Mouse (Mus musculus) heart, embryonic 13.5 days (tissue): ENCODE measurements at regions not wholly inside any gene's neighbourhood (a gene's known extent, or its start where the extent isn't known, plus 50 kb on each side); places are given as distances from the start of the nearest gene placed in this dataset.

Experiments used
- ATAC-seq: fragments of 200-750 bp; cut with Nextera tagmentation; 2 replicates; pipeline ENCODE4 v1.8.0; 2017; ENCODE audit warnings: moderate TSS enrichment; ENCODE audit not compliant: insufficient number of reproducible peaks, low FRiP score, low TSS enrichment; ENCODE audit errors: extremely low read depth
- H3K27ac ChIP-seq: fragments of 300-500 bp; sonication (generic); replicated peaks from 2 replicates; pipeline ENCODE4 v1.5.1; 2015; ENCODE audit warnings: moderate library complexity, mild to moderate bottlenecking, inconsistent platforms
- H3K27me3 ChIP-seq: fragments of 300-500 bp; sonication (generic); replicated peaks from 2 replicates; pipeline ENCODE4 v1.6.1; 2015; ENCODE audit warnings: mild to moderate bottlenecking, inconsistent platforms
- H3K36me3 ChIP-seq: fragments of 300-500 bp; sonication (generic); 2 replicates; pipeline ENCODE4 v1.6.1; 2015; ENCODE audit warnings: mild to moderate bottlenecking, inconsistent platforms
- H3K4me1 ChIP-seq: fragments of 300-500 bp; sonication (generic); 2 replicates; pipeline ENCODE4 v1.6.1; 2015; ENCODE audit warnings: inconsistent platforms
- H3K4me2 ChIP-seq: fragments of 300-500 bp; sonication (generic); 2 replicates; pipeline ENCODE4 v1.6.1; 2015; ENCODE audit warnings: inconsistent platforms, mild to moderate bottlenecking, moderate library complexity
- H3K4me3 ChIP-seq: fragments of 300-500 bp; sonication (generic); 2 replicates; pipeline ENCODE4 v1.5.1; 2015; ENCODE audit warnings: moderate library complexity, mild to moderate bottlenecking, inconsistent platforms
- H3K9ac ChIP-seq: fragments of 300-500 bp; sonication (generic); 2 replicates; pipeline ENCODE4 v1.6.1; 2015; ENCODE audit warnings: inconsistent platforms, mild to moderate bottlenecking, moderate library complexity
- H3K9me3 ChIP-seq: fragments of 300-500 bp; sonication (generic); 2 replicates; pipeline ENCODE4 v1.6.1; 2016; ENCODE audit warnings: inconsistent platforms
- WGBS: fragments of 180-500 bp; shearing (Covaris S2); methylation state at CpG from one replicate; pipeline ENCODE4 v1.1.7; 2015; ENCODE audit warnings: mixed read lengths; 5-methylcytosine and 5-hydroxymethylcytosine counted together

DNA sequence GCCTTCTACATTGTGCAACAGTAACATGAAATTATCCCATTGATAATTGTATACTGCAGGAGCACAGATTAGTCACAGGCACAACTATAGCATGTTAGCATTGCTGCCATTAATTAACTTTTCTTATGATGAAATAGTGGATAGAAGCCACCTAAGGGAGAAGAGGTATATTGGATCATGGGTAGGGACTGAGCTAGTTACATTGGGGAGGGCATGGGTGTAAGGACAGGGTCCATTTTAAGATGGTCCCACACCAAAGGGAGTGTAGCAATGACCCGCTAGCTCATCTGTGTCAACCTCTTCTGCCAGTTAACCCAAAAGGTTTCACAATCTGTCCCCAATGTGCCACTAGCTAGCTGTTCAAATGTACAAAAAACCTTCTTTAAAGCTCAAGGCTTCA, 450.3 kb upstream of the Marcks start:
- Histone ChIP-seq H3K9me3 (no peaks in the 10 kb centered on the region), H3K4me2 (no peak overlapping the region), H3K4me3 (no peak overlapping the region), H3K36me3 (no peaks in the 10 kb centered on the region), H3K27ac (no peak overlapping the region), H3K4me1 (no peaks in the 10 kb centered on the region), H3K9ac (no peak overlapping the region), H3K27me3 (no peaks in the 10 kb centered on the region)
- WGBS: 80% methylated on average over 1 of the region's 1 CpGs
- no peak for ATAC-seq

DNA sequence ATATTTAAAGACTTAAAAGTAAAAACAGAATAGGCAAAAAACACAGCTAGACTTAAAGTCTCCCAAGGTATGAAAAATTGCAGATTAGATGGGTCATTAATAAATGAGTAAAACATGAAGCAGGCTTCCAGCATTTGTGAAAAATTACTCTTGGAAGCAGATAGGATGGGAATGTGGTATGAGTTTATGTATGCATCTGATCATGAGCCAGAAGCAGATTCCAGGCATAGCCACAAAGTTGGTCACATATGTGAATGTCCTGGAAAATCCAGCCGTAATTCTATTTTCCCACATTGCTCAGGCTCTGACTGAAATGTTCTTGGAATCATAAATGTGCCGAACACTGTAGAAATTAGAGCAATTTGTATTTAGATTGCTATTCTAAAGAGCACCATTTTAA, 432.5 kb upstream of the Marcks start:
- Histone ChIP-seq H3K9me3 (no peaks in the 10 kb centered on the region), H3K27ac (no peak overlapping the region), H3K9ac (no peak overlapping the region), H3K36me3 (no peaks in the 10 kb centered on the region), H3K4me1 (no peaks in the 10 kb centered on the region), H3K4me2 (no peak overlapping the region), H3K4me3 (no peak overlapping the region), H3K27me3 (no peaks in the 10 kb centered on the region)
- WGBS: 61% methylated on average over 2 of the region's 2 CpGs
- no peak for ATAC-seq

DNA sequence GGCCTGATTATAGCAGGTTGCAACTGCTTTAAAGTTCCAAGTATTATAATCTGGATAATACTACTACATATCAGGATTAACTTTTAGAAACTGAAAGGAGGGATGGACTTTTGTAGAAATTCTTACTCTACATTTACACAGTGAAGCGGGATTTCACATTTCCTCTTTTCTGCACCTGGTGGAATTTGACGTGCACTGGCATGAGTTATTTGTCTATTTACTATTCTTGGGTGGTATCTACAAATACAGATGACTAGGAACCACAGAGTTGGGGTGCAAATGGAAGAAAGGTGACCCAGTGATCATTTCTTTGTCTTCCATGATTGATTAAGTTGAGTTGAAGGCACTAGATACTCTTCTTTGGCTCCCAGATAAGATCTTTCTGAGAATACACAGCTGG, 423.0 kb upstream of the Marcks start:
- Histone ChIP-seq H3K4me1 (no peaks in the 10 kb centered on the region), H3K4me3 (no peak overlapping the region), H3K9ac (no peak overlapping the region), H3K27me3 (no peaks in the 10 kb centered on the region), H3K4me2 (no peak overlapping the region), H3K36me3 (no peaks in the 10 kb centered on the region), H3K27ac (no peak overlapping the region), H3K9me3 (no peaks in the 10 kb centered on the region)
- WGBS: 78% methylated on average over 2 of the region's 2 CpGs
- no peak for ATAC-seq

DNA sequence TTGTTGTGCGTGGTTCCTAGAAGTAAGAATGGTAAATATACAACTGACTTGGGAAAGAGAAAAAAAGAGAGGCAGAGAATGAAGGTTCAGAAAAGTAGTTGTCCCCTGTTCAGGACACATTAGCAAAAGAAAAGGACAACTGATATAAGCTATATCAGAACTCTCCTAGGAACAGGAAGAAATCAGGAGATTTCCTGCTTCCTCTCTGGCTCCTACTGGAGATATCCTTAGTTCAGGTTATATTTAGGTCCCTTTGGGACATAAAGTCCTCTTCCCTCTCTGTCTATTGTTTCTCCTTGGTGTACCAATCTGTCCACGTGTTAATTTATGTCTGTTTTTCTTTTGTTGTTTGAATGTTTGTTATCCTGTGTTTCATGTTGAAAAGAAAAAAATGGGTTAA, 410.7 kb upstream of the Marcks start:
- ATAC-seq: no peak

DNA sequence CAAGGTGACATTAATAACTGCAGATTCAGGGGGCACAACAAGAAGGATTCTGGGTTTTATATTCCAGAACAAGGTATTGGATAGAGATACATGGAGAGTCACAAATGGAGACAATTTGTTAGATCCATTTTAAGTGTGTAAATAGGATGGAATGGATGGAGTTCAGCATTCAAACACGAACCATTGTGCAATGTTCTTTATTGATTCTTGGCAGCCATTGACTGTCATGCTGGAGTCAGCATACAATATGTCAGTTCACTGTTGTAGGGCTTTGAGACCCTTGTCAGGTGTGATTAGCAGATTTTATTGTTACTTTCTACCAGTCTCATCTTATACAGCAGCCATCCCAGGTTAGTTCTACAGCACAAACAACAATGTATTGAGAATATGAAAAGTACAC, 402.0 kb upstream of the Marcks start:
- no peak overlapping the region for H3K4me2 ChIP-seq
- no peaks in the 10 kb centered on the region for H3K9me3 ChIP-seq

More for the DNA sequence above, 410.7 kb upstream of the Marcks start:
- Histone ChIP-seq H3K27me3 (no peaks in the 10 kb centered on the region), H3K36me3 (no peaks in the 10 kb centered on the region), H3K4me2 (no peak overlapping the region), H3K27ac (no peak overlapping the region), H3K9me3 (peaks cover 3% of the 10 kb centered on the region; the same call in 1 of the 2 replicates), H3K4me3 (no peak overlapping the region), H3K9ac (no peak overlapping the region), H3K4me1 (no peaks in the 10 kb centered on the region)
- 75% methylated on average over 2 of the region's 2 CpGs for WGBS

DNA sequence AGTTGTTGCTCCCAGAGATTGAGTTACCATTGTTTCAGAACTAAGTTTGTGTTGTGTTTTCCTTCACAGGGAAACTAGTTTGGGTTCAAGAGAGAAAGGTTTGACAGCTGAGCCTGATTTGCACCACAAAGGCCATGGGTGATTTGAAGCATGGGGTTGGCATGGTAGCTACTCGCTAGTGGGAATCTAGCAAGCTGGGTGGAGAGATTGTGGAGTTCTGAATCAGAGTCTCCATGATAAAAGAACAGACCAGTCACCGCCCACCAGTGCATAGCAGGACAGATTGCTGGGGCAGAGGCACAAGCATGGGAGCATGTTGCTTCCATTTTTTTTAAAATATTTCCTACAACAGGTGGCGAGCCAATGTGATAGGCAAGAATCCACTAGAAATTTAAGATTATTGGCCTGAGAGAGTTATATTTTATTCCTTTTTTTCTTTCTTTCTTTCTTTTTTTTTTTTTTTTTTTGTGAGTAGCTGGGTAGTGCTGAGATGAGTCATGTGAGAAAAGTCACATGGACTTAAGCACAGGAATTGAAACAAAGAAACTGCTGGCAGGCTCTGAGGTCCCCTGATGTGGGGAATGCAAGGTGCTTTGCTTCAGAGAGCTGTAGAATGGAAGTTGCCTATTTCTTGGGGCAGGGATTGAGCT, 367.4 kb upstream of the Marcks start:
- H3K9ac ChIP-seq: no peak overlapping the region
- H3K4me2 ChIP-seq: no peak overlapping the region
- no peak overlapping the region for H3K27ac ChIP-seq
- H3K4me3 ChIP-seq: no peak overlapping the region
- H3K9me3 ChIP-seq: no peaks in the 10 kb centered on the region
- no peaks in the 10 kb centered on the region for H3K4me1 ChIP-seq
- no peaks in the 10 kb centered on the region for H3K36me3 ChIP-seq
- H3K27me3 ChIP-seq: no peaks in the 10 kb centered on the region
- ATAC-seq: no peak
- 76% methylated on average over 3 of the region's 3 CpGs for WGBS

More for the DNA sequence above, 402.0 kb upstream of the Marcks start:
- Histone ChIP-seq H3K4me1 (no peaks in the 10 kb centered on the region), H3K36me3 (no peaks in the 10 kb centered on the region), H3K4me3 (no peak overlapping the region), H3K9ac (no peak overlapping the region), H3K27ac (no peak overlapping the region), H3K27me3 (no peaks in the 10 kb centered on the region)
- 72% methylated on average over 1 of the region's 1 CpGs for WGBS
- ATAC-seq: no peak

DNA sequence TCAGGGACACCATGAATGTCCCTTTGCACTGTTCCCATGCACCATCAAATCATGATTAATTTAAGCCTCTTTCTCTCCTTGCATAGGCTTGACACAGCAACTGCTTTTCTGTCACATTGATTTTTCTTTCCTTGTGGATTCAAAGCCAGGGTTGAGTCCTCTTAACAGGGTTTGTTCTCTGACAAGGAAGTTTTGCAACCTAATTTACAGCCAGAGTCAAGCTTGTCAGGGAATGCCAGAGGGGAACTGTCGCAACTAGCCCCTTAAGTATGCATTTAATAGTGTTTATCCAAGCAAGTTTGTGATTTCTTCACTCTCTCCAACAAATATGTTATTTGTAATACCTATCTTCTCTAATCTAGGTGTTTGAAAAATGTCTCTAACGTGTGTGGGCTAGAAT, 365.7 kb upstream of the Marcks start:
- Histone ChIP-seq H3K4me1 (no peaks in the 10 kb centered on the region), H3K4me3 (no peak overlapping the region), H3K27me3 (no peaks in the 10 kb centered on the region), H3K9me3 (no peaks in the 10 kb centered on the region), H3K9ac (no peak overlapping the region), H3K27ac (no peak overlapping the region), H3K36me3 (no peaks in the 10 kb centered on the region), H3K4me2 (no peak overlapping the region)
- 63% methylated on average over 2 of the region's 2 CpGs for WGBS
- ATAC-seq: no peak

DNA sequence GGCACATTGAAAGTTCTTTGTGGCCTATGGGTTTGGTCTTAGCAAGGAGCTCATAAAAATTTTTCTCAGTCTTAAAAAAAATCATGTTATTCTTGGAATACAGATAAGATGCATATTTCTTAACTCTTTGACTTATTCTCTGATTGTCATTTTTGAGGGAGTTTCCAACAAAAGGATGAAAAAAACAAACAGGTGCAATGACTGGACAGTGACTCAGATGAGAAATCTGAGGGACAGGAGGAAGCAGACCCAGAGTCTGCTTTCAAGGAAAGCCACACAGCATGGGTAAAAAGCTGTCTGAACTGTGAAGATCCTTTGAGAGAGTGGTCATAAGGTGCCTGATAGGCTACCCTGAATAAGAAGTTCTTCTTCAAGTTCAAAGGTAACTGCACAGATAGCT, 363.8 kb upstream of the Marcks start:
- no peak overlapping the region for H3K4me3 ChIP-seq

DNA sequence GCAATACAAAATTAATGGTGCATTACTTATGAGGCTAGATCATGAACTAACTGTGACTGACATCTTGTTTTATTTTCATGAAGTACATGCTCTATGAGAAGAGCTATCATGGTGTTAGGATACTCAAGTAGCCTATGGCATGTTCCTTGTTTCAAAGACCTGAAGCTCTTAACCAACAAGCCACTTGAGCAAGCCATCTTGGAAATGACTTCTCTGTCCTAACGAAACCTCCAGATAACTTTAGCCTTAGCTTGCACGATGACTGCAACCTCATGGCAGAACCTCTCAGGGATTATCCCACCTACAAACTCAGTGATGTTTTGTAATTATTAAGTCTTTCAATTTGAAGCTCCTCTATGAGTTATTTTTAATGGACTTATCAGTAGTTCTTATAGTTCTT, 362.3 kb upstream of the Marcks start:
- Histone ChIP-seq H3K9me3 (no peaks in the 10 kb centered on the region), H3K4me1 (no peaks in the 10 kb centered on the region), H3K27me3 (no peaks in the 10 kb centered on the region), H3K9ac (no peak overlapping the region), H3K4me3 (no peak overlapping the region), H3K4me2 (no peak overlapping the region), H3K27ac (no peak overlapping the region), H3K36me3 (no peaks in the 10 kb centered on the region)
- 92% methylated on average over 2 of the region's 2 CpGs for WGBS
- ATAC-seq: no peak

More for the DNA sequence above, 363.8 kb upstream of the Marcks start:
- H3K36me3 ChIP-seq: no peaks in the 10 kb centered on the region
- no peak overlapping the region for H3K27ac ChIP-seq
- no peaks in the 10 kb centered on the region for H3K4me1 ChIP-seq
- ATAC-seq: no peak
- H3K4me2 ChIP-seq: no peak overlapping the region
- H3K9me3 ChIP-seq: no peaks in the 10 kb centered on the region
- no peaks in the 10 kb centered on the region for H3K27me3 ChIP-seq
- no peak overlapping the region for H3K9ac ChIP-seq

DNA sequence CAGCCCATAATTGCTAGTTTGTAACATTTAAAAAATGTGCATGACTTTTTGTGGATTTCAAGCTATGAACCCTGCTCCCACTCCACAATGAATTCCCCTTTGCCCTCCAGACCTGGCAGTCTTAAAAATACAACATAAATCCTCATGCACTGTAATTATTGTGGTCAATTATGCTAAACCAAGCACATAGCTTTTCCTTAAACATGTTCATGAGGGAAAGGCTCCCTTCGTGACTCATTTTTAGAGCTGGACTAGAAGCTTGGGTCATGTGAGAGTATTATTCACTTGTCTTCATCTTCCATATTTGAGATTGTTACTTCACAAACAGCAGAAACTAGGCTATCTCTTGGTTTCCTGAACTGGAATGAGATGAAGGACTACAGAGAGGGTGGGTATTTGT, 356.7 kb upstream of the Marcks start:
- no peaks in the 10 kb centered on the region for H3K9me3 ChIP-seq
- no peak overlapping the region for H3K27ac ChIP-seq
- no peaks in the 10 kb centered on the region for H3K27me3 ChIP-seq
- H3K9ac ChIP-seq: no peak overlapping the region
- no peaks in the 10 kb centered on the region for H3K36me3 ChIP-seq
- no peak overlapping the region for H3K4me3 ChIP-seq
- WGBS: 86% methylated on average over 1 of the region's 1 CpGs
- H3K4me1 ChIP-seq: peaks cover 5% of the 10 kb centered on the region; the same call in 1 of the 2 replicates
- H3K4me2 ChIP-seq: no peak overlapping the region
- ATAC-seq: no peak

DNA sequence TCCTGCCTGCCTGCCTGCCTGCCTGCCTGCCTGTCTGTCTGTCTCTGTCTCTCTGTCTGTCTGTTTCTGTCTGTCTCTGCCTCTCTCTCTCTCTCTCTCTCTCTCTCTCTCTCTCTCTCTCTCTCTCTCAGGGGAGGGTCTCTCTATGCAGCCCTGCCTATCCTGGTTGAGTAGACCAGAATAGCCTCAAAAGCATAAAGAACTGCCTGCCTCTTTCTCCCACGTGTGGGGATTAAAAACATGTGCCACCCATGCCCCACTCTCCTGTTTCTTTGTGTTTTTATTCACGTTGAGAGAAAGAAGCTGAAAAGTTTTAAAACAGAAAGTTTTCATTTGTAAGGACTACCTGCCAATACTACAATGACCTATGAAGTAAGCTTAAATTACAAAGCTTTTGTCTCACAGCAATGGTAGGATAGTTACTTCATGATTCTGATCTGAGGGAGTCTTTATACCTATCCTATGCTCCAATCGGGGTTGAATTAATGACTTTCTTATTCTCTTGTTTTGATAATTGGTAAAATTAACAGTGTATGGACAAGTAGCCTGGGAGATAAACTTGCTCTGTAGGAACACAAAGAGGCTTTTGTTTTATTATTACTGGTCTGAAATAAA, 355.9 kb upstream of the Marcks start:
- Histone ChIP-seq H3K4me3 (no peak overlapping the region), H3K4me2 (no peak overlapping the region), H3K9ac (no peak overlapping the region), H3K4me1 (peaks cover 5% of the 10 kb centered on the region; the same call in 1 of the 2 replicates), H3K27ac (no peak overlapping the region), H3K27me3 (no peaks in the 10 kb centered on the region), H3K36me3 (no peaks in the 10 kb centered on the region), H3K9me3 (no peaks in the 10 kb centered on the region)
- WGBS: 44% methylated on average over 3 of the region's 3 CpGs
- ATAC-seq: no peak

DNA sequence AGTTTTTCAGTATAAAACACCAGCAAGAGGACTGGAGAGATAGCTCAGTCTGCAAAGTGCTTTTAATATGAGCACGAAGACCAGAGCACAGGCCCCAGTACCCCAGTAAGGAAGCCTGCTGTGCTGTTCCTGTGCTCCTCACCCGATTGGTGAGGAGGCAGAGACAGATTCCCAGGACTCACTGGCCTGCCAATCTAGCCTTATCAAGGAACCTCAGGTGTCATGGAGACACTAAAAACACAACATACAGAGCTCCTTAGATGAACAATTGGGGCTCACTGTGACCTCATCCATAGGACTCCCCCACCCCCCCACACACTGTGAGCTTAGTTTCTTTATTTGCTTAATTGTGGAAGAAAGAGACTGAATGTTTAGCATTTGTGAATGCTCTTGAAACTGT, 355.4 kb upstream of the Marcks start:
- no peak for ATAC-seq

More for the DNA sequence above, 355.4 kb upstream of the Marcks start:
- H3K4me2 ChIP-seq: no peak overlapping the region
- no peak overlapping the region for H3K4me3 ChIP-seq
- no peak overlapping the region for H3K27ac ChIP-seq
- no peaks in the 10 kb centered on the region for H3K9me3 ChIP-seq
- no peak overlapping the region for H3K9ac ChIP-seq
- 21% methylated on average over 2 of the region's 2 CpGs for WGBS
- H3K36me3 ChIP-seq: no peaks in the 10 kb centered on the region
- no peaks in the 10 kb centered on the region for H3K27me3 ChIP-seq
- peaks cover 5% of the 10 kb centered on the region; the same call in 1 of the 2 replicates for H3K4me1 ChIP-seq
